ENCODE assay signal across 9 mouse cellular contexts in genomic region chr1:75318301-75318700, GRCm38 (mm10). TPM values are rescaled to one million over a fixed set of nuclear protein-coding genes. Genes with fewer than 3 reads are reported as not detected.
DNase-seq lines count a peak whose midpoint lies in the region; ATAC-seq and TF ChIP-seq lines count a peak whose summit lies in the region.
"Had no signal": no experiment of that assay in that cellular context is flagged by ENCODE, and none has a peak within 500 bp of the region (broad histone marks: within the 10 kb centered on the region; RNA-seq: fewer than 3 reads in every experiment).

No protein-coding gene starts in this region.

- peak overlapping the region; percentile 33 for H3K4me2 ChIP-seq in limb, embryonic 14.5 days (replicated peaks; ENCODE audit: low read depth, low read length, severe bottlenecking)
- peak overlapping the region; percentile 42 for H3K4me2 ChIP-seq in stomach, embryonic 15.5 days

- peak overlapping the region; percentile 24 for H3K27ac ChIP-seq in testis, adult 2 months (ENCODE audit: control insufficient read depth, insufficient read depth, low read depth, low read length)
- no peak overlapping the region for H3K27ac ChIP-seq in limb, embryonic 14.5 days (replicated peaks; ENCODE audit: low read depth, low read length)
- H3K27ac ChIP-seq in stomach, embryonic 15.5 days = no peak overlapping the region

- H3K4me3 ChIP-seq in testis, adult 2 months (ENCODE audit: control insufficient read depth, low read depth, low read length) = no peak overlapping the region
- peak overlapping the region; percentile 21 for H3K4me3 ChIP-seq in limb, embryonic 14.5 days (replicated peaks; ENCODE audit: low read length)
- H3K4me3 ChIP-seq in stomach, embryonic 15.5 days (replicated peaks) = peak overlapping the region; percentile 16; the same call in 1 of the 2 replicates

- H3K36me3 ChIP-seq in testis, adult 2 months (ENCODE audit: control insufficient read depth, insufficient read depth, low read length) = 0 out of 2 replicates have a peak, but pooled peaks cover 2% of the 10 kb centered on the region
- peaks cover 12% of the 10 kb centered on the region for H3K36me3 ChIP-seq in limb, embryonic 14.5 days (ENCODE audit: control insufficient read depth, insufficient read depth, low read length)
- H3K36me3 ChIP-seq in stomach, embryonic 15.5 days = peaks cover 9% of the 10 kb centered on the region

- H3K9ac ChIP-seq in limb, embryonic 14.5 days (ENCODE audit: low read depth, low read length, severe bottlenecking) = peak overlapping the region; percentile 13; the same call in 1 of the 2 replicates
- H3K9ac ChIP-seq in stomach, embryonic 15.5 days = no peak overlapping the region

- ATAC-seq in cerebellum, adult (ENCODE audit: insufficient number of reproducible peaks, low FRiP score, low TSS enrichment) = no peak
- no peak for ATAC-seq in limb, embryonic 14.5 days (ENCODE audit: low FRiP score, low read depth)
- no peak for ATAC-seq in stomach, embryonic 15.5 days (ENCODE audit: insufficient read depth, low FRiP score, low read depth)
- ATAC-seq in granulocyte monocyte progenitor cell, adult 5-6 weeks (replicated peaks; ENCODE audit: poor library complexity, severe bottlenecking) = no peak

- TF ChIP-seq CTCF in testis, adult 2 months (IDR thresholded peaks at IDR 0.05; ENCODE audit: control insufficient read depth, insufficient read depth, insufficient replicate concordance, low read depth, low read length) = no peak

- peak; percentile 61 for DNase-seq in cerebellum, adult 9-11 months
- no peak for DNase-seq in testis, postnatal 10 days (ENCODE audit: low spot score)
- no peak for DNase-seq in limb, embryonic 14.5 days (ENCODE audit: low spot score)
- no peak for DNase-seq in adrenal gland, postnatal 4 days (ENCODE audit: low spot score in 2 of 2)

- H3K27me3 ChIP-seq in testis, adult 2 months (ENCODE audit: control insufficient read depth, insufficient read depth, low read length) = no peaks in the 10 kb centered on the region
- H3K27me3 ChIP-seq in limb, embryonic 14.5 days (ENCODE audit: control insufficient read depth, insufficient read depth, low read length) = no peaks in the 10 kb centered on the region
- H3K27me3 ChIP-seq in stomach, embryonic 15.5 days (replicated peaks) = no peaks in the 10 kb centered on the region

- H3K4me1 ChIP-seq in testis, adult 2 months (ENCODE audit: control insufficient read depth, insufficient read depth, low read length) = peaks cover 18% of the 10 kb centered on the region
- peaks cover 7% of the 10 kb centered on the region for H3K4me1 ChIP-seq in limb, embryonic 14.5 days (ENCODE audit: control insufficient read depth, insufficient read depth, low read length)
- peaks cover 11% of the 10 kb centered on the region; the same call in 1 of the 2 replicates for H3K4me1 ChIP-seq in stomach, embryonic 15.5 days

- no peak for TF ChIP-seq POLR2A in testis, adult 2 months (IDR thresholded peaks at IDR 0.05; ENCODE audit: control insufficient read depth, low read depth, low read length)
- no peak for TF ChIP-seq POLR2A in limb, embryonic 14.5 days (IDR thresholded peaks at IDR 0.05; ENCODE audit: borderline replicate concordance, extremely low read depth, insufficient read depth, insufficient read length)

- no peaks in the 10 kb centered on the region for H3K9me3 ChIP-seq in limb, embryonic 14.5 days (ENCODE audit: control insufficient read depth, low read length)
- no peaks in the 10 kb centered on the region for H3K9me3 ChIP-seq in stomach, embryonic 15.5 days

- 72% methylated on average over 3 of the region's 3 CpGs for WGBS in limb, embryonic 14.5 days
- WGBS in stomach, embryonic 15.5 days = 77% methylated on average over 3 of the region's 3 CpGs

RNA-seq across cellular contexts. Expression of gene Dnpep, which starts 0.5 kb away (rescaled TPM):
- polyA plus RNA-seq in testis, adult 2 months (2012; rRNA removed) = 158 and 175 TPM in 2 replicates
- polyA plus RNA-seq in limb, embryonic 14.5 days (2012; rRNA removed) = 126 and 142 TPM in 2 replicates
- polyA plus RNA-seq in limb, embryonic 14.5 days (2014; fragmentation: Nextera tagmentation; extraction: Ambion mirVana) = 112 and 115 TPM in 2 replicates
- 123 and 137 TPM in 2 replicates for polyA plus RNA-seq in stomach, embryonic 15.5 days (2015; fragmentation: Nextera tagmentation; extraction: Ambion mirVana)
- total RNA-seq in granulocyte monocyte progenitor cell, adult 5-6 weeks (2014; fragmentation: Nextera tagmentation) = 35.6 and 44.7 TPM in 2 replicates
- 26.6 and 47.7 TPM in 2 replicates for total RNA-seq in granulocyte monocyte progenitor cell, adult 5-6 weeks (2017)
- 100 to 1,000 TPM; 106 to 113 TPM for total RNA-seq in adrenal gland, postnatal 4 days (2021)

RNA-seq across cellular contexts. Expression of gene Resp18, which starts 40.1 kb away (rescaled TPM):
- polyA plus RNA-seq in testis, adult 2 months (2012; rRNA removed) = 0.20 TPM in 1 of 2 replicates, not detected in the other
- polyA plus RNA-seq in limb, embryonic 14.5 days (2012; rRNA removed) = 0.16 TPM in 1 of 2 replicates, not detected in the other
- polyA plus RNA-seq in limb, embryonic 14.5 days (2014; fragmentation: Nextera tagmentation; extraction: Ambion mirVana) = not detected in 2 replicates
- polyA plus RNA-seq in stomach, embryonic 15.5 days (2015; fragmentation: Nextera tagmentation; extraction: Ambion mirVana) = 7.5 and 9.6 TPM in 2 replicates
- total RNA-seq in granulocyte monocyte progenitor cell, adult 5-6 weeks (2014; fragmentation: Nextera tagmentation) = not detected in 2 replicates
- not detected in 2 replicates for total RNA-seq in granulocyte monocyte progenitor cell, adult 5-6 weeks (2017)
- 100 to 1,000 TPM; 138 to 152 TPM for total RNA-seq in adrenal gland, postnatal 4 days (2021)
- total RNA-seq: hematopoietic stem cell, adult 5-6 weeks had no signal

RNA-seq across cellular contexts. Expression of gene Des, which starts 41.8 kb away (rescaled TPM):
- polyA plus RNA-seq in testis, adult 2 months (2012; rRNA removed) = 3.6 and 9.8 TPM in 2 replicates
- polyA plus RNA-seq in limb, embryonic 14.5 days (2012; rRNA removed) = 50.7 and 53.7 TPM in 2 replicates
- polyA plus RNA-seq in limb, embryonic 14.5 days (2014; fragmentation: Nextera tagmentation; extraction: Ambion mirVana) = 59.0 and 78.6 TPM in 2 replicates
- 92.1 and 93.2 TPM in 2 replicates for polyA plus RNA-seq in stomach, embryonic 15.5 days (2015; fragmentation: Nextera tagmentation; extraction: Ambion mirVana)
- not detected in 2 replicates for total RNA-seq in granulocyte monocyte progenitor cell, adult 5-6 weeks (2014; fragmentation: Nextera tagmentation)
- not detected in 2 replicates for total RNA-seq in granulocyte monocyte progenitor cell, adult 5-6 weeks (2017)
- total RNA-seq in adrenal gland, postnatal 4 days (2021) = 10 to 100 TPM; 40.5 to 78.8 TPM
- total RNA-seq: hematopoietic stem cell, adult 5-6 weeks had no signal

RNA-seq across cellular contexts. Expression of gene Ptprn, which starts 54.0 kb away (rescaled TPM):
- 0.41 and 0.49 TPM in 2 replicates for polyA plus RNA-seq in testis, adult 2 months (2012; rRNA removed)
- polyA plus RNA-seq in limb, embryonic 14.5 days (2012; rRNA removed) = 0.42 and 0.54 TPM in 2 replicates
- 0.12 and 0.44 TPM in 2 replicates for polyA plus RNA-seq in limb, embryonic 14.5 days (2014; fragmentation: Nextera tagmentation; extraction: Ambion mirVana)
- 2.4 and 2.8 TPM in 2 replicates for polyA plus RNA-seq in stomach, embryonic 15.5 days (2015; fragmentation: Nextera tagmentation; extraction: Ambion mirVana)
- not detected in 2 replicates for total RNA-seq in granulocyte monocyte progenitor cell, adult 5-6 weeks (2014; fragmentation: Nextera tagmentation)
- not detected in 2 replicates for total RNA-seq in granulocyte monocyte progenitor cell, adult 5-6 weeks (2017)
- 10 to 100 TPM; 79.8 to 81.3 TPM for total RNA-seq in adrenal gland, postnatal 4 days (2021)
- total RNA-seq: hematopoietic stem cell, adult 5-6 weeks had no signal

RNA-seq across cellular contexts. Expression of gene Speg, which starts 56.8 kb away (rescaled TPM):
- polyA plus RNA-seq in testis, adult 2 months (2012; rRNA removed) = 1.4 and 5.8 TPM in 2 replicates
- 77.9 and 114 TPM in 2 replicates for polyA plus RNA-seq in limb, embryonic 14.5 days (2012; rRNA removed)
- polyA plus RNA-seq in limb, embryonic 14.5 days (2014; fragmentation: Nextera tagmentation; extraction: Ambion mirVana) = 15.3 and 21.8 TPM in 2 replicates
- 45.2 and 49.1 TPM in 2 replicates for polyA plus RNA-seq in stomach, embryonic 15.5 days (2015; fragmentation: Nextera tagmentation; extraction: Ambion mirVana)
- not detected in 2 replicates for total RNA-seq in granulocyte monocyte progenitor cell, adult 5-6 weeks (2014; fragmentation: Nextera tagmentation)
- total RNA-seq in granulocyte monocyte progenitor cell, adult 5-6 weeks (2017) = 0.05 TPM in 1 of 2 replicates, not detected in the other
- total RNA-seq in adrenal gland, postnatal 4 days (2021) = 10 to 100 TPM; 32.4 to 33.7 TPM
